Mouse (Mus musculus): ENCODE measurements around the gene Fam89b. TPM values are rescaled to one million over a fixed set of nuclear protein-coding genes. Genes with fewer than 3 reads are reported as not detected.

Gene Fam89b
- polyA plus RNA-seq, 1 experiment = 312 TPM

DNA sequence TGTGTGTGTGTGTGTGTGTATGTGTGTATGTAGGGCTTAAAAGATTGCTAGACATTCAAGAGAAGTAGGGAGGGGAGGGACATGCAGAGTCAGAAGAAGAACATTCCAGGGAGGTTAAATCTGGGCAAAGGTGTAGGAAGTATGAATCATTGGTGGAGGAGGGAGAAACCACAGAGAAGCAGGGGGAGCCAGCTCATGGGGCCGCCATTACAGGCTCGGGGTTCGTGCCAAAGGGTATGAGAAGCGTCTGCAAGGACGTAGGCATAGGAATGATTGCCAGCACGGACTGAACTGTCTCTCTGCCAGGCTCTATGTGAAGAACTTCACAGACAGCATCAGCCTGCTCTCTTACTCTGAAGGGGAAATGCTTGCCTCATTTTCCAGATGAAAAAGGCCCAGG is 20.0 kb upstream of the Fam89b start:
- H3K4me3 ChIP-seq (ENCODE audit: control insufficient read depth, insufficient read depth, low read length) = no peak overlapping the region
- H3K27ac ChIP-seq (ENCODE audit: control insufficient read depth, insufficient read depth, low read length) = no peak overlapping the region
- 77% methylated on average over 6 of the region's 6 CpGs for WGBS
- no peak for DNase-seq
- H3K27me3 ChIP-seq (ENCODE audit: control insufficient read depth, insufficient read depth, low read length) = no peaks in the 10 kb centered on the region; the same call in 1 of the 2 replicates
- H3K36me3 ChIP-seq (ENCODE audit: control insufficient read depth, insufficient read depth, low read length) = no peaks in the 10 kb centered on the region
- TF ChIP-seq CTCF (IDR thresholded peaks at IDR 0.05; ENCODE audit: borderline replicate concordance, control insufficient read depth, extremely low read depth, insufficient read depth, low read length, poor library complexity) = no peak
- TF ChIP-seq POLR2A (IDR thresholded peaks at IDR 0.05; ENCODE audit: control insufficient read depth, extremely low read depth, insufficient read depth, low read length, poor library complexity) = no peak
- H3K4me1 ChIP-seq (replicated peaks; ENCODE audit: control insufficient read depth, insufficient read depth, low read length) = no peaks in the 10 kb centered on the region

DNA sequence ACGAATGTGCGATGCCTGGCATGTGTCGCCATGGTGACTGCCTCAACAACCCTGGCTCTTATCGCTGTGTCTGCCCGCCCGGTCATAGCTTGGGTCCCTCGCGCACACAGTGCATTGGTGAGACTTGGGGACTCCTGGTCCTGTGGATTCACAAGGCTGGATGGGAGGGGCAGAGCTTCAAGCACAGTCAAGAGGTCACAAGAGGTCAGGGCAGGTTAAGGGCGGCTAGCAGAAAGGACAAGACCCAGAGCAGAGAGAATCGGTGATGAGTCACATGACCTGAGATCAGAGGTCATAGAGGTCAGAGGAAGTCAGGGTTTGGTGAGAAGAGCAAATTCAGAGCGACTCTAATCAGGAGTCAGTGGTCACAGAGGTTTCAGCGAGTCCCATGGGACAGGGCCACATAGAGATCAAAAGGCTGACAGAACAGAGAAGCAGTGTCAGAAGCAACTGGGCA is 17.5 kb upstream of the Fam89b start:
- Histone ChIP-seq H3K4me1 (replicated peaks; ENCODE audit: control insufficient read depth, insufficient read depth, low read length) (0 out of 2 replicates have a peak, but pooled peaks cover 2% of the 10 kb centered on the region), H3K27me3 (ENCODE audit: control insufficient read depth, insufficient read depth, low read length) (peaks cover 11% of the 10 kb centered on the region; the same call in 1 of the 2 replicates), H3K36me3 (ENCODE audit: control insufficient read depth, insufficient read depth, low read length) (no peaks in the 10 kb centered on the region), H3K27ac (ENCODE audit: control insufficient read depth, insufficient read depth, low read length) (no peak overlapping the region), H3K4me3 (ENCODE audit: control insufficient read depth, insufficient read depth, low read length) (no peak overlapping the region)
- no peak for DNase-seq
- WGBS = 88% methylated on average over 12 of the region's 12 CpGs
- TF ChIP-seq POLR2A (IDR thresholded peaks at IDR 0.05; ENCODE audit: control insufficient read depth, extremely low read depth, insufficient read depth, low read length, poor library complexity) (no peak), CTCF (IDR thresholded peaks at IDR 0.05; ENCODE audit: borderline replicate concordance, control insufficient read depth, extremely low read depth, insufficient read depth, low read length, poor library complexity) (no peak)

DNA sequence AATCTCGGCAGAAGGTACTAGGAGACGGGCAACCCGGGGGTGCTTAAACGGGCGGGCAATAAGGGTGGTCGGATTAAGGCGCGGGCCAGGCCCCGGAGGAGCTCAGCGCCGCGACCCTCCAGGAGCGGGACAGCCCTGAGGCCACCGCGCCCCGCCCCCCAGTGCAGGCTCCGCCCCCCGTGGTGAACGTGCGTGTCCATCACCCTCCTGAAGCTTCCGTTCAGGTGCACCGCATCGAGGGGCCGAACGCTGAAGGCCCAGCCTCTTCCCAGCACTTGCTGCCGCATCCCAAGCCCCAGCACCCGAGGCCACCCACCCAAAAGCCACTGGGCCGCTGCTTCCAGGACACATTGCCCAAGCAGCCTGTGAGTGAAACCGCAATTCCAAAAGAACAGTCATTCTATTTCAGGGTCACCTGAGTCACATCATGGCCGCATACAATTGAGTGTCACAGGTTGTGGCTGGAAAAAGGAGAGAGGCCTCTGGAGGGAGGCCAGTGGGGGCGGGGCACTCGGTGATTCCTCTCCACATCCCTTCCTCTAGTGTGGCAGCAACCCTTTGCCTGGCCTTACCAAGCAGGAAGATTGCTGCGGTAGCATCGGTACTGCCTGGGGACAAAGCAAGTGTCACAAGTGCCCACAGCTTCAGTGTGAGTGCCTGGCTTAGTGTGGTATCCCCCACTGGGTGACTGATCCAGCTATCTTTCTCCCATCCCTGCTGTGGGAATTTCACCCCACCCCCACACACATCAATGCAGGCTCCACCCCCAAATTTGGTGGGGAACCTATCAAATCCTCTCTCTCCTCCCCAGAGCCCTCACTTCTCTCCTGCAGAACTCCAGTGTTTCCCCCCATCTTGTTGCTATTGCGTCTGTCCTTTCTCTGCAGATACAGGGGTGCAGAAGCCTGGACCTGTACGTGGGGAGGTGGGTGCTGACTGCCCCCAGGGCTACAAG is 16.6 kb upstream of the Fam89b start:
- WGBS = 56% methylated on average over 36 of the region's 36 CpGs
- no peak for TF ChIP-seq POLR2A (IDR thresholded peaks at IDR 0.05; ENCODE audit: control insufficient read depth, extremely low read depth, insufficient read depth, low read length, poor library complexity)
- TF ChIP-seq CTCF (IDR thresholded peaks at IDR 0.05; ENCODE audit: borderline replicate concordance, control insufficient read depth, extremely low read depth, insufficient read depth, low read length, poor library complexity) = no peak
- Histone ChIP-seq H3K36me3 (ENCODE audit: control insufficient read depth, insufficient read depth, low read length) (no peaks in the 10 kb centered on the region), H3K27me3 (ENCODE audit: control insufficient read depth, insufficient read depth, low read length) (peaks cover 18% of the 10 kb centered on the region; the same call in 1 of the 2 replicates), H3K4me1 (replicated peaks; ENCODE audit: control insufficient read depth, insufficient read depth, low read length) (0 out of 2 replicates have a peak, but pooled peaks cover 3% of the 10 kb centered on the region), H3K4me3 (ENCODE audit: control insufficient read depth, insufficient read depth, low read length) (no peak overlapping the region), H3K27ac (ENCODE audit: control insufficient read depth, insufficient read depth, low read length) (no peak overlapping the region)
- no peak for DNase-seq

DNA sequence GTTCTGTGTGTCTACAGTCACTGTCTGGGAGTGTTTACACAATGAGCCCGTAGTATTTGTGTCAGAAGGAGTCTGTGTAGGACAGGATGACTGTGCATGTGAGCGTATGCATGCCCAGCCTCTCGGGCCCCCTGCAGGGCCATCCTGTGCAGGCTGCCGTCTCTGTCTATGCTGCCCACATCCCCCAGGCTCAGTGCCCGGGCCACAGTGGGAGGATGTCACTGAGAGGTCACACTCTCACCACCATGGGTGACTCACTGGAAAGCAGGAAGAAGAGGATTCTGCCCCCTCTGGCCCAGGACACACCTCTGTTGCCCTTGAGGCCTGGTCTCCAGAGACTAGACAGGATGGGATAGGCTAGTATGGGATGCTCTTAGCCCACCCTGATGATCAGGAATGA is 14.1 kb upstream of the Fam89b start:
- 38% methylated on average over 5 of the region's 5 CpGs for WGBS
- Histone ChIP-seq H3K36me3 (ENCODE audit: control insufficient read depth, insufficient read depth, low read length) (no peaks in the 10 kb centered on the region), H3K4me1 (replicated peaks; ENCODE audit: control insufficient read depth, insufficient read depth, low read length) (0 out of 2 replicates have a peak, but pooled peaks cover 3% of the 10 kb centered on the region), H3K27ac (ENCODE audit: control insufficient read depth, insufficient read depth, low read length) (no peak overlapping the region), H3K27me3 (ENCODE audit: control insufficient read depth, insufficient read depth, low read length) (peaks cover 21% of the 10 kb centered on the region; the same call in 1 of the 2 replicates), H3K4me3 (ENCODE audit: control insufficient read depth, insufficient read depth, low read length) (no peak overlapping the region)
- no peak for DNase-seq
- no peak for TF ChIP-seq CTCF (IDR thresholded peaks at IDR 0.05; ENCODE audit: borderline replicate concordance, control insufficient read depth, extremely low read depth, insufficient read depth, low read length, poor library complexity)
- no peak for TF ChIP-seq POLR2A (IDR thresholded peaks at IDR 0.05; ENCODE audit: control insufficient read depth, extremely low read depth, insufficient read depth, low read length, poor library complexity)

DNA sequence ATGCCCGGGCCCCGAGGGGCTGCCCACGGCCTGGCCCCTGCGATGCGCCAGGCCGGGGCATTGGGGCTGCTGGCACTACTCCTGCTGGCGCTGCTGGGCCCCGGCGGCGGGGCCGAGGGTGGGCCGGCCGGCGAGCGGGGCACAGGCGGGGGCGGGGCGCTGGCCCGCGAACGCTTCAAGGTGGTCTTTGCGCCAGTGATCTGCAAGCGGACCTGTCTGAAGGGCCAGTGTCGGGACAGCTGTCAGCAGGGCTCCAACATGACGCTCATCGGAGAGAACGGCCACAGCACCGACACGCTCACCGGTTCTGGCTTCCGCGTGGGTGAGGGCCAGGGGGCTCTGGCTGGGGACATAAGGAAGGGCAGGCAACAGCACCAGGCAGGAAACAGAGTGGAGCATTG is 12.8 kb upstream of the Fam89b start:
- Histone ChIP-seq H3K27ac (ENCODE audit: control insufficient read depth, insufficient read depth, low read length) (no peak overlapping the region), H3K36me3 (ENCODE audit: control insufficient read depth, insufficient read depth, low read length) (no peaks in the 10 kb centered on the region), H3K4me1 (replicated peaks; ENCODE audit: control insufficient read depth, insufficient read depth, low read length) (0 out of 2 replicates have a peak, but pooled peaks cover 3% of the 10 kb centered on the region), H3K4me3 (ENCODE audit: control insufficient read depth, insufficient read depth, low read length) (peak overlapping the region; percentile 20; the same call in 1 of the 2 replicates), H3K27me3 (ENCODE audit: control insufficient read depth, insufficient read depth, low read length) (peaks cover 21% of the 10 kb centered on the region; the same call in 1 of the 2 replicates)
- TF ChIP-seq POLR2A (IDR thresholded peaks at IDR 0.05; ENCODE audit: control insufficient read depth, extremely low read depth, insufficient read depth, low read length, poor library complexity) = no peak
- TF ChIP-seq CTCF (IDR thresholded peaks at IDR 0.05; ENCODE audit: borderline replicate concordance, control insufficient read depth, extremely low read depth, insufficient read depth, low read length, poor library complexity) = no peak
- DNase-seq = no peak
- WGBS = 18% methylated on average over 32 of the region's 32 CpGs

DNA sequence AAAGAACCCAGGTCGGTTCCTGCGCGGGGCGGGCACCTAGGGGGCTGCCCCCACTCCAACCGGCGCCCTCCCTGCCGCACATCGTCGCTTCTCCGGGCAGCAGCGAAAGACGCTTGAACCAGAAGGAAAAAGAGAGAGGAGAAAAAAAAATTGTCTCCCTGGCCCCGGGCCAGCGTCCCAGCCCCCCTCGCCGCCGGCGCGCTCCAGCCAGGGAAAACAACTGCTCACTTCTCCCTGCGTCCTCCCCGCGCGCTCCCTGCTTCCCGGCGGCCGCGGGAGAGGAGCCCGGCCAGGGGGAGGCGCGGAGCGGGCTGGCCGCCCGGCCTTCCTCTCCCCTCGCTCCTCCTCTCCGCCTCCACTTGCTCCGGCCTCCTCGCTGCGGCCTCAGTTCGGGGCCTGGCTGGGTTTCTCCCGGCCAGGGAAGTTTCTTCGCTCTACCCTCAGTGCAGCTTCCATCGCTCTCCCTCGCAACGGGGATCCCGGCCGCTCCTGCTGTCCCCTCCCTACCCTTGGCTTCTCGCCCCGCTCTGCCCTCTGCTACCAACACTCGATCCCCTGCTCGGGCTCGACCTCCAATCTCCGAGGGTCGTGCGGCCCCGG is 12.3 kb upstream of the Fam89b start:
- H3K27ac ChIP-seq (ENCODE audit: control insufficient read depth, insufficient read depth, low read length) = no peak overlapping the region
- H3K4me1 ChIP-seq (replicated peaks; ENCODE audit: control insufficient read depth, insufficient read depth, low read length) = 0 out of 2 replicates have a peak, but pooled peaks cover 3% of the 10 kb centered on the region
- WGBS = 2% methylated on average over 55 of the region's 55 CpGs

More for the DNA sequence above, 12.3 kb upstream of the Fam89b start:
- Histone ChIP-seq H3K36me3 (ENCODE audit: control insufficient read depth, insufficient read depth, low read length) (no peaks in the 10 kb centered on the region), H3K27me3 (ENCODE audit: control insufficient read depth, insufficient read depth, low read length) (peaks cover 21% of the 10 kb centered on the region; the same call in 1 of the 2 replicates), H3K4me3 (ENCODE audit: control insufficient read depth, insufficient read depth, low read length) (peak overlapping the region; percentile 20; the same call in 1 of the 2 replicates)
- no peak for DNase-seq
- TF ChIP-seq CTCF (IDR thresholded peaks at IDR 0.05; ENCODE audit: borderline replicate concordance, control insufficient read depth, extremely low read depth, insufficient read depth, low read length, poor library complexity) = no peak
- no peak for TF ChIP-seq POLR2A (IDR thresholded peaks at IDR 0.05; ENCODE audit: control insufficient read depth, extremely low read depth, insufficient read depth, low read length, poor library complexity)

Data from thymus, adult 2 months (tissue).